Mouse (Mus musculus) ovary, postnatal 10 days (tissue): ENCODE results near the gene Smurf1.
A peak's percentile ranks its signal among the peaks of the same experiment; 100 is the strongest.

Experiments
- DNase-seq: peaks from one replicate; pipeline ENCODE4 v3.0.0; 2022; ENCODE audit warnings: low spot score

Smurf1 gene

DNA sequence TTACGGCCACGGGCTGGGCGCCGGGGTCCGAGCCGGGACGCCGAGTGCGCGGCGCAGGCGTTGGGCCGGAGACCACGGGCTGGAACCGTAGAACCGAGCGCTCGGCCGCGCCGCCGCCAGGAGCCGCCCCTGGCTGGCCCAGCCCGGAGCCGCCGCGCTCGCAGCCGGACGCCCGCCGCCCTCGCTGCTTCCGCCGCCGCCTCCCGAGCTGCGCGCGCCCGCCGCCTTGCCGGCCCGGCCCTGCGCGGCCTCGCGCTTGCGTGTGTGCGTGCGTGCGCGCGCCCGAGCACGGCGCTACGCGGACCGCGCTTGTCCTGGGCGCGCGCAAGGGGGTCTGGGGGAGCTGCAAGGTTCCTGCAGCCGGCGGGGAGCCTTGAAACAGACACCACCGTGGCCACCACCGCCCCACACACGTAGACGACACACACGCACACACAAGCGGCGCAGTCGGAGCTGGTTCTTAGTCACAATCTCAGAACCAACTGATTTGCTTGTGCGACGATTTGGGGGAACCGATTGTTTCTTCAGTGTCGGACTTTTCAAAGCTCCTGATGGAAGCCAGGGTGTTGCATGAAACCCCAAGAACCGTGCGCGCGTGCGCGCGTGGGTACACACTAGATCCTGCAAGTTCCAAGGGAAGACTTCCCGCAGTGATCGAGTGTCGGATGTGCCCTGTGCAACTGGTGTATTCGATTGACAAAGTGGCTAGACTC, at the start of gene Smurf1:
Smurf1 (minus strand) TSS at position 209 of the 713 bp plus-strand sequence.
- peak; percentile 68 for DNase-seq

- no peak for DNase-seq
Observed at GRCm38 (mm10) chr5:145014278-145014677, 48.6 kb upstream of the Smurf1 start.

GRCm38 (mm10) chr5:145008878-145009659, 43.4 kb upstream of the Smurf1 start:
- DNase-seq: no peak

- no peak for DNase-seq
Observed at GRCm38 (mm10) chr5:145005596-145005995, 39.9 kb upstream of the Smurf1 start.

GRCm38 (mm10) chr5:145004495-145004894, 38.8 kb upstream of the Smurf1 start:
- DNase-seq: no peak

- DNase-seq: no peak
Observed at GRCm38 (mm10) chr5:145003362-145003761, 37.7 kb upstream of the Smurf1 start.

DNA sequence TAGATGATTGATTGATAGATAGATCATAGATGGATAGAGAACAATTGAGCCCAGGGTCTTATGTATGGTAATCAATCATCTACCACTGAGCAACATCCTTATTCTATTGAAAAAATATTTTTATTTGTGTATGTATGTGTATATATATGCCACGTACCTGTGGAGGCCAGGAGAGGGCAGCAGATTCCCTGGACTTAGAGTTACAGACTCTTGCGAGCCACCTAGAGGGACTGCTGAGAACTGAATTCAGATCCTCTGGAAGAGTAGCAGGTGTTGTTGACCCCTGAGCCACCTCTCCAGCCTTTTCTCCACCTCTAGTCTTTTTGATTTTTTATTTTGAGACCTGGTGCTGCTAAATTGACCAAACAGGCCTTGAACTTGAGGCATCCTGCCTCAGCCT, 32.8 kb upstream of the Smurf1 start:
- DNase-seq: no peak

DNA sequence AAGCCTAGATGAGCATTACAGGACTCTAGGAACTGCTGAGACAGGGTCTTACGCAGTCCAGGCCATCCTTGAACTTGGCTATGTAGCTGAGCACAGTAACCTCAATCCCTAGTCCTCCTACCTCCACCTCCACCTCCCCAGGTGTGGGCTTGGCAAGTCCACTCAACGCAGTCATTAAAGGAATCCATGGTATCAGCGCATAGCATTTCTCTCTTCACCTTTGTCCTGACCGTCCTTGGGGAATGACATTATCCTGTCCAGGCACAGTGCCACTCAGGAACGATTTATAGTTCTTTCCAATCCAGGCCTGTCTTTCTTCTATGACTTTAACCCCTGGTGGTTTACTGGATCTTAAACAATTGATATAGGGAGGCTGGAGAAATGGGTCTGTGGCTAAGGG, 24.8 kb upstream of the Smurf1 start:
- DNase-seq: no peak

GRCm38 (mm10) chr5:144990051-144990450, 24.4 kb upstream of the Smurf1 start:
- no peak for DNase-seq

DNA sequence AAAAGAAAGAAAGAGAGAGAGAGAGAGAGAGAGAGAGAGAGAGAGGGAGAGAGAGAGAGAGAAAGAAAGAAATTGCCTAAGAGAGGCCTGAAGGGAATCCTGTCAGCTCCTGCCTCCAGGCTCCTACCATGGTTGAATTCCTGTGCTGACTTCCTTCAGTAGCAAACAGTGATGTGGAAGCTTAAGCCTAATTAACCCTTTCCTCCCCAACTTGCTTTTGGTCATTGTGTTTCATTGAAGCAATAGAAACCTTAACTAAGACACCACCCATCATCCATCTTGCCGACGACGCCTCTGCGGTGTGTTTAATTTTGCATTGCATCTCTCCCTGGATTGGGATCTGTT, 23.4 kb upstream of the Smurf1 start:
- no peak for DNase-seq

GRCm38 (mm10) chr5:144988340-144989060, 22.9 kb upstream of the Smurf1 start:
- no peak for DNase-seq

DNA sequence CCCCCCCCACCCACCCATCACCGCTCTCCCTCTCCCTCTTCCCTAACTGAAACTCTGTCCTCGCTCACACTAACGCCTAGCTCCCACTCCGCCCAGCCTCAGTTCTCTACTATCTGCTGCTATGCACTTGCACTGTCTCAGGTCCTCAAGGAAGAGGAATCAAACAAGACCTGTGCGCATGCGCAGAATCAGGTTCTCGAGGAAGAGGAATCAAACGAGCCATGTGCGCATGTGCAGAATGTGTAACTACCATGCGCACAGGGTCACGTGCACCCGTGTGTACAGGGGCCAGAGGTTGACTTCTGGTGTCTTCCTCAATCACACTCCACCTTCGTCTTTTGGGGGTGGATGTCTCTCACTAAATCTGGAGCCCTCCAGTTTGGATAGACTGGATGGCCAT, 21.9 kb upstream of the Smurf1 start:
- DNase-seq: no peak

DNA sequence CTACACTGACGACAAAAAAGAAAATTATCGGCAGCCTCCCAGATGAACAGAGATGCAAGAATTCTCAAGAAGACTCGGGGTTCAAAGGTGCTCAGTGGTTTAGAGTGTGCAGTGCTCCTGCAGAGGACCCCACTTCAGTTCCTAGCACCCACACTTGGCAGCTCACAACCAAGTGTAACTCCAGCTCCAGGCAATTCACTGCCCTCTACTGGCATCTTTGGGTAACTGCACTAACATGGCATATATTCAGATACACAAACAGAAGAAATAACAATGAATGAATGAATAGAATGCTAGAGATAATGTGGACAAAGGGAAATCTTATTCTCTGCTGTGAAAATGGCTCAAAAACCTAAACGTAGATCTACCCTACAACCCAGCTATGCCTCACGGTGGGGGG, 19.2 kb upstream of the Smurf1 start:
- DNase-seq: no peak

- DNase-seq: no peak
Observed at GRCm38 (mm10) chr5:144983227-144983626, 17.6 kb upstream of the Smurf1 start.

DNA sequence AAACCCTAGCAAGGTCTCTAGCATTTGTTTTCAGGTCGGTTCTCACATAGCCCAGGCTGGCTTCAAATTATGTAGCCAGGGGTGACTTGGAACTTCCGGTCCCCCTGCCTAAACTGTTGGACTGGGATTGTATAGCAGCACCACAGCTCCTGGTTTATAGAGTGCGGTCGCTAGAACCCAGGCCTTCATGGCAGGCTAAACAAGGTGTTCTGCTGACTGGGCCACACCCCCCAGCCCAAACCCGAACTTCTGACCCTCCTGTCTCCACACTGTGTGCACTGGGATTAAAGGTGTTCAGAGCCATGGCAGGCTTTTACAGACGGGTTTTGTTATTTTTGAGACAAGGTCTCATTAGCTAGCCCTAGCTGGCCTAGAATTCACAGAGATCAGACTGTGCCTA, 13.5 kb upstream of the Smurf1 start:
- no peak for DNase-seq

- DNase-seq: no peak
Observed at GRCm38 (mm10) chr5:144978533-144979107, 13.0 kb upstream of the Smurf1 start.

- DNase-seq: no peak
Observed at GRCm38 (mm10) chr5:144971266-144971665, 5.6 kb upstream of the Smurf1 start.

- DNase-seq: peak; percentile 51
Observed at GRCm38 (mm10) chr5:144964872-144965638, 592 bp downstream of the Smurf1 start.

DNA sequence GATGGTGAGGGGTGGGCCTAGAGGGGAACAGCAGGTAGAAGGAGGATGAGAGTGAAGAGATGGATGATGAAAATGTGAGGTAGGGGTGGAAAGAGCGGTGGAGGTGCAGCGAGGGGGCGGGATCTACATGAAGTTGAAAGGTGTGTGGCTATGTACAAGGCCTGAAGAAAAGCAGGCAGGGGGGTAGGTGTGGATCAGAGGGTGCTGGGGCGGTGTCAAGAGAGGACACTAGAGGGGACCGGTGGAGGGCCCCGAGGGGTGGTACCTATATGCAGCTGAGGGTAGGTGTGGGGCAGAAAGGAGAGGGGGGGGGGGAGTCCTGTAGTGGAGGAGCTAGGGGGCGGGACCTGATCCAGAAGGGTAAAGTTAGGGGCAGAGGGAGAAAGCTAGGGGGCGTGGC, 1.2 kb downstream of the Smurf1 start:
- DNase-seq: no peak

- DNase-seq: no peak
Observed at GRCm38 (mm10) chr5:144963817-144964261, 1.8 kb downstream of the Smurf1 start.

GRCm38 (mm10) chr5:144963401-144963800, 2.2 kb downstream of the Smurf1 start:
- DNase-seq: no peak

GRCm38 (mm10) chr5:144958271-144958670, 7.4 kb downstream of the Smurf1 start:
- DNase-seq: no peak
